Mouse (Mus musculus) MEL (cell line): ENCODE measurements around the gene Tbc1d1. TPM values are rescaled to one million over a fixed set of nuclear protein-coding genes. Genes with fewer than 3 reads are reported as not detected.

Experiments
- DNase-seq: peaks from one replicate; pipeline ENCODE4 v3.0.0; 2011; ENCODE audit warnings: low read depth, low spot score
- H3K27ac ChIP-seq: 2 replicates; pipeline ENCODE4 v1.5.1; 2012; ENCODE audit warnings: low read depth, mild to moderate bottlenecking, control low read depth, low read length, moderate library complexity; ENCODE audit not compliant: control insufficient read depth
- H3K27me3 ChIP-seq, 2 experiments: fragments of 150-350 bp in 1 of 2; sonication (generic) in 1 of 2; 2 replicates each; pipeline ENCODE4 v1.6.1; 2012; ENCODE audit warnings: low read length in 2 of 2, mild to moderate bottlenecking in 2 of 2, improper control_type of control experiment in 1 of 2, moderate library complexity in 1 of 2; ENCODE audit not compliant: insufficient read depth in 2 of 2, control insufficient read depth in 1 of 2
- H3K36me3 ChIP-seq, 2 experiments: 2 replicates each; pipeline ENCODE4 v1.6.1; 2012 to 2014; ENCODE audit warnings: low read length in 2 of 2, improper control_type of control experiment in 1 of 2, inconsistent platforms in 1 of 2, mild to moderate bottlenecking in 1 of 2; ENCODE audit not compliant: insufficient read depth in 2 of 2, control insufficient read depth in 1 of 2
- H3K4me1 ChIP-seq, 2 experiments: fragments of 150-350 bp in 1 of 2; sonication (generic) in 1 of 2; 2 replicates each; pipeline ENCODE4 v1.6.1; 2012; ENCODE audit warnings: low read length in 2 of 2, improper control_type of control experiment in 1 of 2, mild to moderate bottlenecking in 1 of 2; ENCODE audit not compliant: insufficient read depth in 2 of 2, control insufficient read depth in 1 of 2
- H3K4me3 ChIP-seq, 2 experiments: fragments of 150-350 bp in 1 of 2; sonication (generic) in 1 of 2; 2 replicates each; pipeline ENCODE4 v1.5.1; 2012; ENCODE audit warnings: low read depth in 2 of 2, low read length in 2 of 2, mild to moderate bottlenecking in 2 of 2, moderate library complexity in 2 of 2, control low read depth in 1 of 2, improper control_type of control experiment in 1 of 2; ENCODE audit not compliant: control insufficient read depth in 1 of 2, insufficient read depth in 1 of 2
- H3K79me2 ChIP-seq: 2 replicates; pipeline ENCODE4 v1.6.1; 2012; ENCODE audit warnings: mild to moderate bottlenecking, low read length, moderate library complexity; ENCODE audit not compliant: control insufficient read depth, poor library complexity, insufficient read depth
- H3K9ac ChIP-seq: 2 replicates; pipeline ENCODE4 v1.6.1; 2012; ENCODE audit warnings: low read depth, mild to moderate bottlenecking, control low read depth, low read length, moderate library complexity; ENCODE audit not compliant: control insufficient read depth, poor library complexity, severe bottlenecking
- H3K9me3 ChIP-seq: fragments of 150-350 bp; sonication (generic); replicated peaks from 2 replicates; pipeline ENCODE4 v1.6.1; 2012; ENCODE audit warnings: mild to moderate bottlenecking, low read length, improper control_type of control experiment, moderate library complexity; ENCODE audit not compliant: insufficient read depth
- BHLHE40 ChIP-seq: IDR thresholded peaks from 2 replicates; pipeline ENCODE4 v1.6.1; 2012; ENCODE audit warnings: low read depth, mild to moderate bottlenecking, inconsistent platforms, low read length, improper control_type of control experiment, borderline replicate concordance
- E2F4 ChIP-seq: IDR thresholded peaks from 2 replicates; pipeline ENCODE4 v1.6.1; 2011; ENCODE audit warnings: low read depth, low read length, improper control_type of control experiment, borderline replicate concordance
- EP300 ChIP-seq, 2 experiments: IDR thresholded peaks; 2 replicates each; pipeline ENCODE4 v1.6.1; 2011; ENCODE audit warnings: improper control_type of control experiment in 2 of 2, low read length in 2 of 2, low read depth in 1 of 2, mild to moderate bottlenecking in 1 of 2
- HCFC1 ChIP-seq: IDR thresholded peaks from 2 replicates; pipeline ENCODE4 v1.6.1; 2012; ENCODE audit warnings: low read depth, mild to moderate bottlenecking, inconsistent platforms, low read length, improper control_type of control experiment, moderate library complexity
- JUND ChIP-seq: IDR thresholded peaks from 2 replicates; pipeline ENCODE4 v1.6.1; 2011; ENCODE audit warnings: low read depth, mild to moderate bottlenecking, improper control_type of control experiment, low read length
- MAX ChIP-seq: IDR thresholded peaks from 2 replicates; pipeline ENCODE4 v1.6.1; 2011; ENCODE audit warnings: low read length, improper control_type of control experiment
- MEF2A ChIP-seq: IDR thresholded peaks from 2 replicates; pipeline ENCODE4 v1.6.1; 2014; ENCODE audit warnings: low read depth, mild to moderate bottlenecking, inconsistent platforms, low read length, improper control_type of control experiment; ENCODE audit not compliant: poor library complexity, insufficient replicate concordance, severe bottlenecking; ENCODE audit errors: extremely low read depth
- MXI1 ChIP-seq: IDR thresholded peaks from 2 replicates; pipeline ENCODE4 v1.6.1; 2011; ENCODE audit warnings: mild to moderate bottlenecking, low read depth, low read length, improper control_type of control experiment
- MYB ChIP-seq: IDR thresholded peaks from 2 replicates; pipeline ENCODE4 v1.6.1; 2011; ENCODE audit warnings: mild to moderate bottlenecking, low read depth, low read length, improper control_type of control experiment
- MYC ChIP-seq: IDR thresholded peaks from 2 replicates; pipeline ENCODE4 v1.6.1; 2011; ENCODE audit warnings: low read depth, mild to moderate bottlenecking, low read length, improper control_type of control experiment, moderate library complexity
- NELFE ChIP-seq: IDR thresholded peaks from 2 replicates; pipeline ENCODE4 v1.6.1; 2011; ENCODE audit warnings: low read depth, low read length, improper control_type of control experiment
- POLR2A ChIP-seq, 2 experiments: IDR thresholded peaks; 2 replicates each; pipeline ENCODE4 v1.6.1; 2011 to 2012; ENCODE audit warnings: low read length in 2 of 2, mild to moderate bottlenecking in 2 of 2, control low read depth in 1 of 2, improper control_type of control experiment in 1 of 2, low read depth in 1 of 2, moderate library complexity in 1 of 2; ENCODE audit not compliant: control insufficient read depth in 1 of 2, insufficient read depth in 1 of 2, poor library complexity in 1 of 2
- POLR2AphosphoS5 ChIP-seq: IDR thresholded peaks from 2 replicates; pipeline ENCODE4 v1.6.1; 2012; ENCODE audit warnings: low read depth, borderline replicate concordance, mild to moderate bottlenecking, inconsistent platforms, low read length, moderate library complexity, mixed read lengths
- SIN3A ChIP-seq: IDR thresholded peaks from 2 replicates; pipeline ENCODE4 v1.6.1; 2012; ENCODE audit warnings: low read length, improper control_type of control experiment, inconsistent platforms
- USF1 ChIP-seq: IDR thresholded peaks from 2 replicates; pipeline ENCODE4 v1.6.1; 2014; ENCODE audit warnings: low read depth, mild to moderate bottlenecking, inconsistent platforms, low read length, improper control_type of control experiment, moderate library complexity
- ZKSCAN1 ChIP-seq: IDR thresholded peaks from 2 replicates; pipeline ENCODE4 v1.6.1; 2012; ENCODE audit warnings: low read depth, mild to moderate bottlenecking, inconsistent platforms, low read length, improper control_type of control experiment, moderate library complexity
- ZNF384 ChIP-seq: IDR thresholded peaks from 2 replicates; pipeline ENCODE4 v1.6.1; 2012; ENCODE audit warnings: low read depth, mild to moderate bottlenecking, inconsistent platforms, low read length, improper control_type of control experiment
- polyA plus RNA-seq, 2 experiments: library from polyadenylated mRNA; stranded (reverse) in 1 of 2; unstranded in 1 of 2; fragments of >175 nt in 1 of 2; fragments of >200 nt in 1 of 2; gene quantifications; 2 replicates each; pipeline versions ENCODE4 v1.2.1 to v1.2.4; 2012; ENCODE audit warnings: low replicate concordance in 2 of 2, low read depth in 1 of 2; ENCODE audit not compliant: insufficient read length in 2 of 2, insufficient read depth in 1 of 2, missing spikeins in 1 of 2
- total RNA-seq: library from RNA; depleted of rRNA; stranded (reverse); fragments of 300-350 nt; gene quantifications from 2 replicates; pipeline ENCODE4 v1.2.3, GENCODE M21; 2012

Gene Tbc1d1
- total and polyA plus RNA-seq, 3 experiments: 22.5 to 24.4 TPM; not detected in 1

DNA sequence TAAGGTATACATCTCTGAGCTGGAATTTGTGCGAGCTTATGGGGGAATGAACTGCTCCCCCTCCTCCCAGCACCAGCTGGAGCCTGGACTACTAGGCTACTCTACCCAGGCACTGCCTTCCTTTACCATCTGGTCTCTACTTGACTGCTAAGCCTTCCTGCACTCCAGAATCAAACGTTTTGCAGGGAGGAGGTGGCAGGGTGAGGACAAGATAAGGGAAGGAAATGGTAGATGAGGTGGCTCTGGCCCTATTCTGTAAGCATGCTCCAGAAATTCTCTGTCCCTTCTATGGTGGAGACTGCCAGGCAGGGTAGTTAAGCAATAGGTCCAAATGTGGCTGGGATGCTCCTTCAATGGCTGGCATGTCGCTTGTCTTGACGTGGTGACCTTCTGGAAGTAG, 2.4 kb downstream of the Tbc1d1 start (continued):
- TF ChIP-seq MEF2A (0 out of 2 replicates have a peak, but pooled peaks have one; percentile 22), MYB (no peak)

DNA sequence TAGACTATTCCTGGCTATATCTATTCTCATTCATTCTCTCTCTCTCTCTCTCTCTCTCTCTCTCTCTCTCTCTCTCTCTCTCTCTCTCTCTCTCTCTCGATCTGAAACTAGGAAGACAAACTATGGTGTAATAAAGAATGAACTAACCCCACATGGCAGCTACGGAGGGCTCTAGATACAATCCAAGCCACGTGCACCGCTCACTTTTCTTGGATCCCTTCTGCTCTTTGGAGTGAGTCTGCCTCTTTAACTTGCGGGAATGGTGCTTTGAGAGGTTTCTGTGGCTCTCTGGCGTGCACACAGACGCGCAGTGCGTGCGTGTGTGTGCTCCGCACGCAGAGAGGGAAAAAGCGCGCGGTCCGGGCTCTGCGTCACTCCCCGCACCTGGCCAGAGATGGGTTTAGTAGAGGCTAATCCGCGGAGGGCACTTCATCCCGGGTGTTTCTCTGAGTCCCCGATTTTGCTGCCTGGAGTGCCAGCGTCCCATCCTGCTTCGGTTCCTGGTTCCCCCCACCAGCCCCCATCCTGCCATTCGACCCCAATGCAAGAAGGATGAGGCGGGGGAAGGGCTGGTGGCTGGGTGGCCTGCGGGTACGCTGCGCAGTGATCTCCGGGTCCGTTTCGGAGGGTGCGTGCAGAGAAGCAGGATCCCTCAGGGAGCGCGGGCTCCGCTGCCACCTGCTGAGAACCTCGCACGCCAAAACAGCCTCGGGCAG, 3.1 kb downstream of the Tbc1d1 start:
- H3K36me3 ChIP-seq: peaks cover 0 to 26% of the 10 kb centered on the region in 2 experiments; a peak in 2 of 4 replicates
- peak overlapping the region; percentile 90 for H3K9ac ChIP-seq
- DNase-seq: peak; percentile 76
- H3K79me2 ChIP-seq: peaks cover 16% of the 10 kb centered on the region
- H3K4me3 ChIP-seq: peak overlapping the region; percentile 95 to 96
- no peaks in the 10 kb centered on the region for H3K27me3 ChIP-seq
- peak overlapping the region; percentile 49 for H3K27ac ChIP-seq
- peaks cover 16 to 41% of the 10 kb centered on the region in 2 experiments for H3K4me1 ChIP-seq
- no peaks in the 10 kb centered on the region for H3K9me3 ChIP-seq
- 0 out of 2 replicates have a peak, but pooled peaks have one; percentile 3 for TF ChIP-seq HCFC1
- peak in 1 of 2 experiments; percentile 31; a peak in 1 of 4 replicates for TF ChIP-seq POLR2A (IDR thresholded peaks at IDR 0.05; ENCODE audit: control insufficient read depth in 1 of 2, insufficient read depth in 1 of 2, low read depth in 1 of 2, low read length in 2 of 2, poor library complexity in 1 of 2)
- TF ChIP-seq MAX: 0 out of 2 replicates have a peak, but pooled peaks have one; percentile 81
- no peak for TF ChIP-seq ZKSCAN1
- no peak for TF ChIP-seq USF1
- peak; percentile 59; the same call in 1 of the 2 replicates for TF ChIP-seq MYC
- peak; percentile 69; the same call in 1 of the 2 replicates for TF ChIP-seq E2F4
- TF ChIP-seq ZNF384: no peak
- TF ChIP-seq SIN3A: 0 out of 2 replicates have a peak, but pooled peaks have one; percentile 8
- TF ChIP-seq JUND: peak; percentile 90
- peak; percentile 32 for TF ChIP-seq NELFE
- no peak for TF ChIP-seq EP300 (IDR thresholded peaks at IDR 0.05; ENCODE audit: low read depth in 1 of 2, low read length in 2 of 2)
- TF ChIP-seq BHLHE40: peak; percentile 32; the same call in 1 of the 2 replicates
- peak; percentile 70 for TF ChIP-seq MXI1
- no peak for TF ChIP-seq POLR2AphosphoS5
- TF ChIP-seq, all 39 proteins: peak for 10
